Comparison of ENCODE assay signal across 9 mouse cellular contexts in genomic region chr5:113099546-113099945, GRCm38 (mm10). TPM values are rescaled to one million over a fixed set of nuclear protein-coding genes. Genes with fewer than 3 reads are reported as not detected.
DNase-seq lines count a peak whose midpoint lies in the region; ATAC-seq and TF ChIP-seq lines count a peak whose summit lies in the region.
"Had no signal": no experiment of that assay in that cellular context is flagged by ENCODE, and none has a peak within 500 bp of the region (broad histone marks: within the 10 kb centered on the region; RNA-seq: fewer than 3 reads in every experiment).

No protein-coding gene starts in this region.

- DNase-seq in B cell, adult 2 months: peak; percentile 88 to 90
- DNase-seq in adrenal gland, postnatal 4 days (ENCODE audit: low spot score in 2 of 2): peak; percentile 89 to 91
- DNase-seq in embryonic facial prominence, embryonic 14.5 days (ENCODE audit: low spot score): peak; percentile 87
- DNase-seq in heart, embryonic 10.5 days (ENCODE audit: low spot score): peak; percentile 91
- peak; percentile 95 for DNase-seq in kidney, postnatal 10 days
- DNase-seq in liver, embryonic 14.5 days (ENCODE audit: low read depth in 3 of 3, low spot score in 3 of 3): peak; percentile 47 to 61 (median 57)
- peak; percentile 90 for DNase-seq in stomach, postnatal 0 days (ENCODE audit: low spot score)

- no peak for TF ChIP-seq EP300 in liver, embryonic 14.5 days (IDR thresholded peaks at IDR 0.05; ENCODE audit: low read depth)
- TF ChIP-seq EP300 in stomach, postnatal 0 days (optimal IDR thresholded peaks at IDR 0.05): no peak

- TF ChIP-seq CTCF in liver, embryonic 14.5 days (IDR thresholded peaks at IDR 0.05; ENCODE audit: low read depth): peak; percentile 100
- peak; percentile 100 for TF ChIP-seq CTCF in stomach, postnatal 0 days (IDR thresholded peaks at IDR 0.05; ENCODE audit: low read depth)

- H3K4me3 ChIP-seq in embryonic facial prominence, embryonic 14.5 days (ENCODE audit: low read depth, low read length): no peak overlapping the region
- no peak overlapping the region for H3K4me3 ChIP-seq in heart, embryonic 10.5 days
- no peak overlapping the region for H3K4me3 ChIP-seq in liver, embryonic 14.5 days (ENCODE audit: insufficient read depth in 1 of 2, low read depth in 2 of 2, low read length in 2 of 2)
- no peak overlapping the region for H3K4me3 ChIP-seq in neural tube, embryonic 13.5 days
- no peak overlapping the region for H3K4me3 ChIP-seq in stomach, postnatal 0 days (ENCODE audit: low read depth, low read length)
- H3K4me3 ChIP-seq: embryonic facial prominence, embryonic 13.5 days had no signal

- H3K9me3 ChIP-seq in embryonic facial prominence, embryonic 14.5 days (ENCODE audit: control insufficient read depth, low read length): no peaks in the 10 kb centered on the region
- H3K9me3 ChIP-seq in heart, embryonic 10.5 days: no peaks in the 10 kb centered on the region
- no peaks in the 10 kb centered on the region for H3K9me3 ChIP-seq in liver, embryonic 14.5 days (ENCODE audit: control insufficient read depth, low read length)
- no peaks in the 10 kb centered on the region for H3K9me3 ChIP-seq in neural tube, embryonic 13.5 days
- H3K9me3 ChIP-seq in stomach, postnatal 0 days (ENCODE audit: control insufficient read depth, low read length): no peaks in the 10 kb centered on the region
- H3K9me3 ChIP-seq: embryonic facial prominence, embryonic 13.5 days had no signal

- 0% methylated on average over 1 of the region's 1 CpGs for WGBS in embryonic facial prominence, embryonic 14.5 days
- WGBS in heart, embryonic 10.5 days: 37% methylated on average over 1 of the region's 1 CpGs
- 13% methylated on average over 1 of the region's 1 CpGs for WGBS in liver, embryonic 14.5 days (ENCODE audit: insufficient replicate concordance)
- 12% methylated on average over 1 of the region's 1 CpGs for WGBS in neural tube, embryonic 13.5 days
- 33% methylated on average over 1 of the region's 1 CpGs for WGBS in stomach, postnatal 0 days

- no peaks in the 10 kb centered on the region for H3K4me1 ChIP-seq in embryonic facial prominence, embryonic 14.5 days (ENCODE audit: control insufficient read depth, insufficient read depth, low read length)
- H3K4me1 ChIP-seq in heart, embryonic 10.5 days: peaks cover 34% of the 10 kb centered on the region
- H3K4me1 ChIP-seq in liver, embryonic 14.5 days (replicated peaks; ENCODE audit: control insufficient read depth in 2 of 2, insufficient read depth in 2 of 2, low read length in 1 of 2): no peaks in the 10 kb centered on the region
- peaks cover 8% of the 10 kb centered on the region for H3K4me1 ChIP-seq in neural tube, embryonic 13.5 days (replicated peaks)
- H3K4me1 ChIP-seq in stomach, postnatal 0 days (replicated peaks; ENCODE audit: control insufficient read depth, insufficient read depth): no peaks in the 10 kb centered on the region

- H3K4me2 ChIP-seq in embryonic facial prominence, embryonic 14.5 days (ENCODE audit: low read depth, low read length): no peak overlapping the region
- no peak overlapping the region for H3K4me2 ChIP-seq in liver, embryonic 14.5 days (ENCODE audit: low read depth)
- H3K4me2 ChIP-seq in neural tube, embryonic 13.5 days: no peak overlapping the region
- no peak overlapping the region for H3K4me2 ChIP-seq in stomach, postnatal 0 days (replicated peaks; ENCODE audit: low read depth)
- H3K4me2 ChIP-seq: embryonic facial prominence, embryonic 13.5 days had no signal

- H3K27ac ChIP-seq in embryonic facial prominence, embryonic 14.5 days (replicated peaks; ENCODE audit: low read depth, low read length): no peak overlapping the region
- no peak overlapping the region for H3K27ac ChIP-seq in heart, embryonic 10.5 days
- no peak overlapping the region for H3K27ac ChIP-seq in liver, embryonic 14.5 days
- H3K27ac ChIP-seq in neural tube, embryonic 13.5 days (replicated peaks): no peak overlapping the region
- H3K27ac ChIP-seq in stomach, postnatal 0 days (replicated peaks): no peak overlapping the region
- H3K27ac ChIP-seq: embryonic facial prominence, embryonic 13.5 days had no signal

- no peak overlapping the region for H3K9ac ChIP-seq in embryonic facial prominence, embryonic 14.5 days (ENCODE audit: low read depth, low read length)
- H3K9ac ChIP-seq in liver, embryonic 14.5 days (replicated peaks): no peak overlapping the region
- H3K9ac ChIP-seq in neural tube, embryonic 13.5 days: no peak overlapping the region
- no peak overlapping the region for H3K9ac ChIP-seq in stomach, postnatal 0 days (ENCODE audit: low read length)
- H3K9ac ChIP-seq: embryonic facial prominence, embryonic 13.5 days had no signal

- H3K36me3 ChIP-seq in embryonic facial prominence, embryonic 14.5 days (ENCODE audit: control insufficient read depth, insufficient read depth, low read length): no peaks in the 10 kb centered on the region
- H3K36me3 ChIP-seq in heart, embryonic 10.5 days: peaks cover 42% of the 10 kb centered on the region
- no peaks in the 10 kb centered on the region for H3K36me3 ChIP-seq in liver, embryonic 14.5 days (replicated peaks; ENCODE audit: control insufficient read depth, insufficient read depth, low read depth)
- no peaks in the 10 kb centered on the region for H3K36me3 ChIP-seq in neural tube, embryonic 13.5 days
- peaks cover 12% of the 10 kb centered on the region for H3K36me3 ChIP-seq in stomach, postnatal 0 days (ENCODE audit: control insufficient read depth, insufficient read depth, low read length)

- H3K27me3 ChIP-seq in embryonic facial prominence, embryonic 14.5 days (replicated peaks; ENCODE audit: control insufficient read depth, insufficient read depth, low read length): no peaks in the 10 kb centered on the region
- H3K27me3 ChIP-seq in heart, embryonic 10.5 days (ENCODE audit: insufficient read depth, poor library complexity, severe bottlenecking): no peaks in the 10 kb centered on the region
- H3K27me3 ChIP-seq in liver, embryonic 14.5 days (ENCODE audit: control insufficient read depth, insufficient read depth, low read length): no peaks in the 10 kb centered on the region
- no peaks in the 10 kb centered on the region for H3K27me3 ChIP-seq in neural tube, embryonic 13.5 days
- H3K27me3 ChIP-seq in stomach, postnatal 0 days (ENCODE audit: control insufficient read depth, insufficient read depth, low read length): no peaks in the 10 kb centered on the region
- H3K27me3 ChIP-seq: embryonic facial prominence, embryonic 13.5 days had no signal

- peak; percentile 67; the same call in 1 of the 2 replicates for ATAC-seq in embryonic facial prominence, embryonic 14.5 days (ENCODE audit: low read depth)
- 0 out of 2 replicates have a peak, but pooled peaks have one; percentile 41 for ATAC-seq in liver, embryonic 14.5 days (ENCODE audit: insufficient read depth)
- peak; percentile 60 for ATAC-seq in neural tube, embryonic 13.5 days (ENCODE audit: low read depth)
- peak; percentile 19 for ATAC-seq in stomach, postnatal 0 days (ENCODE audit: low FRiP score, low TSS enrichment)

RNA-seq across cellular contexts. Expression of gene Crybb3, which starts 18.2 kb away (rescaled TPM):
- 1 to 10 TPM; 1.1 to 1.9 TPM for total RNA-seq in adrenal gland, postnatal 4 days (2021)
- polyA plus RNA-seq in embryonic facial prominence, embryonic 14.5 days (2014; fragmentation: Nextera tagmentation; extraction: Ambion mirVana): 2.1 and 2.3 TPM in 2 replicates
- 0.71 and 0.87 TPM in 2 replicates for polyA plus RNA-seq in heart, embryonic 10.5 days (2016; fragmentation: Nextera tagmentation; extraction: Ambion mirVana)
- polyA plus RNA-seq in liver, embryonic 14.5 days (2012; rRNA removed): 0.06 and 0.09 TPM in 2 replicates
- not detected in 2 replicates for polyA plus RNA-seq in liver, embryonic 14.5 days (2014; fragmentation: Nextera tagmentation; extraction: Ambion mirVana)
- 0.96 and 1.1 TPM in 2 replicates for polyA plus RNA-seq in neural tube, embryonic 13.5 days (2015; fragmentation: Nextera tagmentation; extraction: Ambion mirVana)
- 0.52 and 0.64 TPM in 2 replicates for polyA plus RNA-seq in stomach, postnatal 0 days (2015; fragmentation: Nextera tagmentation; extraction: Ambion mirVana)

RNA-seq across cellular contexts. Expression of gene Crybb2, which starts 29.6 kb away (rescaled TPM):
- total RNA-seq in adrenal gland, postnatal 4 days (2021): not detected
- polyA plus RNA-seq in embryonic facial prominence, embryonic 14.5 days (2014; fragmentation: Nextera tagmentation; extraction: Ambion mirVana): not detected in 2 replicates
- not detected in 2 replicates for polyA plus RNA-seq in heart, embryonic 10.5 days (2016; fragmentation: Nextera tagmentation; extraction: Ambion mirVana)
- not detected in 2 replicates for polyA plus RNA-seq in liver, embryonic 14.5 days (2012; rRNA removed)
- polyA plus RNA-seq in liver, embryonic 14.5 days (2014; fragmentation: Nextera tagmentation; extraction: Ambion mirVana): not detected in 2 replicates
- not detected in 2 replicates for polyA plus RNA-seq in neural tube, embryonic 13.5 days (2015; fragmentation: Nextera tagmentation; extraction: Ambion mirVana)
- not detected in 2 replicates for polyA plus RNA-seq in stomach, postnatal 0 days (2015; fragmentation: Nextera tagmentation; extraction: Ambion mirVana)
- polyA plus RNA-seq: embryonic facial prominence, embryonic 13.5 days had no signal
